Mouse (Mus musculus): ENCODE measurements around the gene Map4. TPM values are rescaled to one million over a fixed set of nuclear protein-coding genes. Genes with fewer than 3 reads are reported as not detected.
"Not testable (repeated sequence)": the region's sequence is repeated elsewhere in the genome, so short reads cannot be mapped to it uniquely, and the experiment has no call there.

Map4 gene
- polyA plus RNA-seq, 1 experiment from 2014 or later, result 62.0 TPM

- H3K4me1 ChIP-seq (ENCODE audit: control insufficient read depth, insufficient read depth, low read length), result peaks cover 12% of the 10 kb centered on the region
- no peak for ATAC-seq (ENCODE audit: insufficient number of reproducible peaks, insufficient read depth, low FRiP score, low read depth)
- 73% methylated on average over 1 of the region's 1 CpGs for WGBS
- H3K9me3 ChIP-seq (ENCODE audit: control insufficient read depth, low read depth, low read length), result no peaks in the 10 kb centered on the region
- H3K36me3 ChIP-seq (ENCODE audit: control insufficient read depth, insufficient read depth, low read length), result peaks cover 5% of the 10 kb centered on the region
- H3K9ac ChIP-seq (replicated peaks; ENCODE audit: low read depth, low read length), result peak overlapping the region; percentile 89
- no peak overlapping the region; the same call in 1 of the 2 replicates for H3K27ac ChIP-seq (ENCODE audit: low read length)
- H3K27me3 ChIP-seq (ENCODE audit: control insufficient read depth, insufficient read depth, low read length), result no peaks in the 10 kb centered on the region
- H3K4me3 ChIP-seq (ENCODE audit: low read depth, low read length), result peak overlapping the region; percentile 87
- H3K4me2 ChIP-seq (replicated peaks; ENCODE audit: low read depth, low read length), result peak overlapping the region; percentile 76
Measured at GRCm38 (mm10) chr9:110118249-110118648, 187.0 kb downstream of the Map4 start.

DNA sequence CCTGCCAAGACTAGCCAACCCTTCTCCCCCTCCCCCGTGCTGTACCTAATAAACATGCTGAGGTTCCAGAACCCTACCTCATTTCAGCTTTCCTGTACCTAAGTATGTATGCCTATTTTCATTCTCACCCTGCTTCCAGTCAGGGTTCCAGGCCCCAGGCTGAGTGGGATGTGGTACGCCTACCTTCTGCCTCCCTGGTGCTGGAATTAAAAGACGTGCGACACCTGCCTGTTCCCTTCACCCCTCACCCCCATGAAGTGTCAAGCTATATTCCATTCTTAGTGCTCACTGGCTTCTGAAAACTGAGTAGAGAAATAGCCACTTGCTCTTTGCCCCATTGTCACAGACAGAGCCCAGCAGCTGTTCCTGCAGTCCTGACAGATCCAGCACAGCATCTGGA, 190.2 kb downstream of the Map4 start:
- Histone ChIP-seq H3K27ac (ENCODE audit: low read length) (no peak overlapping the region), H3K36me3 (ENCODE audit: control insufficient read depth, insufficient read depth, low read length) (no peaks in the 10 kb centered on the region), H3K4me1 (ENCODE audit: control insufficient read depth, insufficient read depth, low read length) (peaks cover 9% of the 10 kb centered on the region), H3K4me2 (replicated peaks; ENCODE audit: low read depth, low read length) (no peak overlapping the region), H3K27me3 (ENCODE audit: control insufficient read depth, insufficient read depth, low read length) (no peaks in the 10 kb centered on the region), H3K9ac (replicated peaks; ENCODE audit: low read depth, low read length) (no peak overlapping the region), H3K9me3 (ENCODE audit: control insufficient read depth, low read depth, low read length) (no peaks in the 10 kb centered on the region), H3K4me3 (ENCODE audit: low read depth, low read length) (no peak overlapping the region)
- ATAC-seq (ENCODE audit: insufficient number of reproducible peaks, insufficient read depth, low FRiP score, low read depth), result no peak
- WGBS, result 73% methylated on average over 4 of the region's 4 CpGs

- no peaks in the 10 kb centered on the region for H3K36me3 ChIP-seq (ENCODE audit: control insufficient read depth, insufficient read depth, low read length)
- H3K4me2 ChIP-seq (replicated peaks; ENCODE audit: low read depth, low read length), result no peak overlapping the region
- no peaks in the 10 kb centered on the region for H3K9me3 ChIP-seq (ENCODE audit: control insufficient read depth, low read depth, low read length)
- peaks cover 5% of the 10 kb centered on the region; the same call in 1 of the 2 replicates for H3K4me1 ChIP-seq (ENCODE audit: control insufficient read depth, insufficient read depth, low read length)
- no peaks in the 10 kb centered on the region for H3K27me3 ChIP-seq (ENCODE audit: control insufficient read depth, insufficient read depth, low read length)
- H3K4me3 ChIP-seq (ENCODE audit: low read depth, low read length), result no peak overlapping the region
- 77% methylated on average over 2 of the region's 2 CpGs for WGBS
- H3K9ac ChIP-seq (replicated peaks; ENCODE audit: low read depth, low read length), result no peak overlapping the region
- H3K27ac ChIP-seq (ENCODE audit: low read length), result no peak overlapping the region
- no peak for ATAC-seq (ENCODE audit: insufficient number of reproducible peaks, insufficient read depth, low FRiP score, low read depth)
Measured at GRCm38 (mm10) chr9:110123322-110123721, 192.1 kb downstream of the Map4 start.

DNA sequence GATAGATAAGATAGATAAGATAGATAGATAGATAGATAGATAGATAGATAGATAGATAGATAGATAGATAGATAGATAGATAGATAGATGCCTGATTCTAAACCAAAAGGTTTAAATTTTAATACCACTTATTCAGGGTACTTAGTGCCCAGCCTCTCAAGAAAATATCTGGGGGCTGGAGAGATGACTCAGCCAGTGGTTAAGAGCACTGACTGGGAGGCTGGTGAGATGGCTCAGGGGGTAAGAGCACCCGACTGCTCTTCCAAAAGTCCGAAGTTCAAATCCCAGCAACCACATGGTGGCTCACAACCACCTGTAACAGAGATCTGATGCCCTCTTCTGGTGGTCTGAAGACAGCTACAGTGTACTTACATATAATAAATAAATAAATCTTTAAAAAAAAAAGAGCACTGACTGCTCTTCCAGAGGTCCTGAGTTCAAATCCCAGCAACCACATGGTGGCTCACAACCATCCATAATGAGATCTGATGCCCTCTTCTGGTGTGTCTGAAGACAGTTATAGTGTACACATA, 192.8 kb downstream of the Map4 start:
- ATAC-seq (ENCODE audit: insufficient number of reproducible peaks, insufficient read depth, low FRiP score, low read depth); H3K36me3 ChIP-seq (ENCODE audit: control insufficient read depth, insufficient read depth, low read length); H3K27ac ChIP-seq (ENCODE audit: low read length); H3K9me3 ChIP-seq (ENCODE audit: control insufficient read depth, low read depth, low read length); H3K9ac ChIP-seq (replicated peaks; ENCODE audit: low read depth, low read length); H3K4me2 ChIP-seq (replicated peaks; ENCODE audit: low read depth, low read length); H3K27me3 ChIP-seq (ENCODE audit: control insufficient read depth, insufficient read depth, low read length); H3K4me3 ChIP-seq (ENCODE audit: low read depth, low read length); H3K4me1 ChIP-seq (ENCODE audit: control insufficient read depth, insufficient read depth, low read length): not testable (repeated sequence)
- 51% methylated on average over 2 of the region's 2 CpGs for WGBS

- H3K9ac ChIP-seq (replicated peaks; ENCODE audit: low read depth, low read length), result peak overlapping the region; percentile 50
- H3K4me2 ChIP-seq (replicated peaks; ENCODE audit: low read depth, low read length), result peak overlapping the region; percentile 67
- WGBS, result 18% methylated on average over 10 of the region's 10 CpGs
- H3K27me3 ChIP-seq (ENCODE audit: control insufficient read depth, insufficient read depth, low read length), result no peaks in the 10 kb centered on the region
- peak overlapping the region; percentile 88 for H3K27ac ChIP-seq (ENCODE audit: low read length)
- H3K4me1 ChIP-seq (ENCODE audit: control insufficient read depth, insufficient read depth, low read length), result peaks cover 8% of the 10 kb centered on the region; the same call in 1 of the 2 replicates
- H3K4me3 ChIP-seq (ENCODE audit: low read depth, low read length), result peak overlapping the region; percentile 87
- no peaks in the 10 kb centered on the region for H3K9me3 ChIP-seq (ENCODE audit: control insufficient read depth, low read depth, low read length)
- H3K36me3 ChIP-seq (ENCODE audit: control insufficient read depth, insufficient read depth, low read length), result peaks cover 11% of the 10 kb centered on the region
- no peak for ATAC-seq (ENCODE audit: insufficient number of reproducible peaks, insufficient read depth, low FRiP score, low read depth)
Measured at GRCm38 (mm10) chr9:110130896-110131524, 199.8 kb downstream of the Map4 start.

- peaks cover 8% of the 10 kb centered on the region; the same call in 1 of the 2 replicates for H3K4me1 ChIP-seq (ENCODE audit: control insufficient read depth, insufficient read depth, low read length)
- H3K9me3 ChIP-seq (ENCODE audit: control insufficient read depth, low read depth, low read length), result no peaks in the 10 kb centered on the region
- under 1% methylated on average over 64 of the region's 64 CpGs for WGBS
- H3K36me3 ChIP-seq (ENCODE audit: control insufficient read depth, insufficient read depth, low read length), result peaks cover 18% of the 10 kb centered on the region
- no peaks in the 10 kb centered on the region for H3K27me3 ChIP-seq (ENCODE audit: control insufficient read depth, insufficient read depth, low read length)
- peak overlapping the region; percentile 67 for H3K4me2 ChIP-seq (replicated peaks; ENCODE audit: low read depth, low read length)
- peak overlapping the region; percentile 87 for H3K4me3 ChIP-seq (ENCODE audit: low read depth, low read length)
- H3K9ac ChIP-seq (replicated peaks; ENCODE audit: low read depth, low read length), result peak overlapping the region; percentile 94
- ATAC-seq (ENCODE audit: insufficient number of reproducible peaks, insufficient read depth, low FRiP score, low read depth), result peak; percentile 97
- peak overlapping the region; percentile 88 for H3K27ac ChIP-seq (ENCODE audit: low read length)
Measured at GRCm38 (mm10) chr9:110131525-110132197, 200.4 kb downstream of the Map4 start.

- H3K4me2 ChIP-seq (replicated peaks; ENCODE audit: low read depth, low read length), result peak overlapping the region; percentile 50
- ATAC-seq (ENCODE audit: insufficient number of reproducible peaks, insufficient read depth, low FRiP score, low read depth), result peak; percentile 54
- peaks cover 23% of the 10 kb centered on the region for H3K36me3 ChIP-seq (ENCODE audit: control insufficient read depth, insufficient read depth, low read length)
- under 1% methylated on average over 22 of the region's 38 CpGs for WGBS
- H3K27ac ChIP-seq (ENCODE audit: low read length), result peak overlapping the region; percentile 88
- H3K9ac ChIP-seq (replicated peaks; ENCODE audit: low read depth, low read length), result peak overlapping the region; percentile 94
- H3K9me3 ChIP-seq (ENCODE audit: control insufficient read depth, low read depth, low read length), result no peaks in the 10 kb centered on the region
- peak overlapping the region; percentile 87 for H3K4me3 ChIP-seq (ENCODE audit: low read depth, low read length)
- H3K27me3 ChIP-seq (ENCODE audit: control insufficient read depth, insufficient read depth, low read length), result no peaks in the 10 kb centered on the region
- peaks cover 8% of the 10 kb centered on the region; the same call in 1 of the 2 replicates for H3K4me1 ChIP-seq (ENCODE audit: control insufficient read depth, insufficient read depth, low read length)
Measured at GRCm38 (mm10) chr9:110132201-110132605, 200.9 kb downstream of the Map4 start.

DNA sequence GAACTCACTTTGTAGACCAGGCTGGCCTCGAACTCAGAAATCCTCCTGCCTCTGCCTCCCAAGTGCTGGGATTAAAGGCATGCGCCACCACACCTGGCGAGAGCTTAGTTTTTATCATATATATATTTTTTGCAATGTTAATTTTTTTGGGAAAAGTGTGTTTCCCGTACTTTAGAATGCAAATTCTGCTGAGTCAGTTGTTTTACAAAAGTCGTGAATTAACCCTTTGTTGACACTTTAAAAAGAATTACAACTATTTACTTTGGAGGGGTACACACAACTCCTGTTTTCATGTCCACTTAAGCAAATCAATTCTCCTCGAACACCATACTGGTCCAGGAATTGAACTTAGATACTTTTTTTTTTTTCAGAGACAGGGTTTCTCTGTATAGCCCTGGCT, 201.7 kb downstream of the Map4 start:
- 47% methylated on average over 6 of the region's 6 CpGs for WGBS

More for the DNA sequence above, 201.7 kb downstream of the Map4 start:
- no peak for ATAC-seq (ENCODE audit: insufficient number of reproducible peaks, insufficient read depth, low FRiP score, low read depth)
- Histone ChIP-seq H3K4me2 (replicated peaks; ENCODE audit: low read depth, low read length) (peak overlapping the region; percentile 50), H3K9me3 (ENCODE audit: control insufficient read depth, low read depth, low read length) (no peaks in the 10 kb centered on the region), H3K4me1 (ENCODE audit: control insufficient read depth, insufficient read depth, low read length) (peaks cover 8% of the 10 kb centered on the region; the same call in 1 of the 2 replicates), H3K27me3 (ENCODE audit: control insufficient read depth, insufficient read depth, low read length) (no peaks in the 10 kb centered on the region), H3K9ac (replicated peaks; ENCODE audit: low read depth, low read length) (peak overlapping the region; percentile 94; the same call in 1 of the 2 replicates), H3K36me3 (ENCODE audit: control insufficient read depth, insufficient read depth, low read length) (peaks cover 24% of the 10 kb centered on the region), H3K27ac (ENCODE audit: low read length) (no peak overlapping the region), H3K4me3 (ENCODE audit: low read depth, low read length) (peak overlapping the region; percentile 87)
